Mouse (Mus musculus): ENCODE data around the gene Ruvbl1. TPM values are rescaled to one million over a fixed set of nuclear protein-coding genes. Genes with fewer than 3 reads are reported as not detected.
A peak's percentile ranks its signal among the peaks of the same experiment; 100 is the strongest.

The Ruvbl1 gene
- polyA plus RNA-seq, 1 experiment from 2014 or later, result 75.7 TPM

GRCm38 (mm10) chr6:88499481-88500404 lies 34.5 kb downstream of the Ruvbl1 start:
- peak overlapping the region; percentile 67 for H3K9ac ChIP-seq
- peak overlapping the region; percentile 58 for H3K4me3 ChIP-seq
- H3K4me2 ChIP-seq, result peak overlapping the region; percentile 98
- peaks cover 4% of the 10 kb centered on the region; the same call in 1 of the 2 replicates for H3K27me3 ChIP-seq (replicated peaks)
- H3K9me3 ChIP-seq (replicated peaks), result no peaks in the 10 kb centered on the region
- ATAC-seq (ENCODE audit: insufficient number of reproducible peaks, low FRiP score), result peak; percentile 65
- peaks cover 48% of the 10 kb centered on the region for H3K36me3 ChIP-seq
- H3K4me1 ChIP-seq (replicated peaks), result peaks cover 35% of the 10 kb centered on the region
- 2% methylated on average over 76 of the region's 76 CpGs for WGBS
- no peak overlapping the region for H3K27ac ChIP-seq (ENCODE audit: poor library complexity, severe bottlenecking)

- Histone ChIP-seq H3K9ac (peak overlapping the region; percentile 67), H3K4me2 (peak overlapping the region; percentile 98), H3K9me3 (replicated peaks) (no peaks in the 10 kb centered on the region), H3K36me3 (peaks cover 53% of the 10 kb centered on the region), H3K4me3 (peak overlapping the region; percentile 58), H3K27me3 (replicated peaks) (peaks cover 4% of the 10 kb centered on the region; the same call in 1 of the 2 replicates), H3K27ac (ENCODE audit: poor library complexity, severe bottlenecking) (no peak overlapping the region), H3K4me1 (replicated peaks) (peaks cover 35% of the 10 kb centered on the region)
- ATAC-seq (ENCODE audit: insufficient number of reproducible peaks, low FRiP score), result no peak
- 11% methylated on average over 3 of the region's 3 CpGs for WGBS
Measured at GRCm38 (mm10) chr6:88500405-88500767, 35.2 kb downstream of the Ruvbl1 start.

- Histone ChIP-seq H3K36me3 (peaks cover 59% of the 10 kb centered on the region), H3K27ac (ENCODE audit: poor library complexity, severe bottlenecking) (peak overlapping the region; percentile 62), H3K9ac (no peak overlapping the region), H3K27me3 (replicated peaks) (peaks cover 4% of the 10 kb centered on the region; the same call in 1 of the 2 replicates), H3K4me3 (no peak overlapping the region), H3K4me2 (no peak overlapping the region), H3K4me1 (replicated peaks) (peaks cover 35% of the 10 kb centered on the region), H3K9me3 (replicated peaks) (no peaks in the 10 kb centered on the region)
- WGBS, result 26% methylated on average over 13 of the region's 13 CpGs
- ATAC-seq (ENCODE audit: insufficient number of reproducible peaks, low FRiP score), result peak; percentile 59
Measured at GRCm38 (mm10) chr6:88502030-88502970, 37.1 kb downstream of the Ruvbl1 start.

GRCm38 (mm10) chr6:88503044-88503443 lies 37.8 kb downstream of the Ruvbl1 start:
- Histone ChIP-seq H3K36me3 (peaks cover 59% of the 10 kb centered on the region), H3K4me2 (no peak overlapping the region), H3K27me3 (replicated peaks) (peaks cover 4% of the 10 kb centered on the region; the same call in 1 of the 2 replicates), H3K9ac (no peak overlapping the region), H3K4me3 (no peak overlapping the region), H3K4me1 (replicated peaks) (peaks cover 35% of the 10 kb centered on the region), H3K9me3 (replicated peaks) (no peaks in the 10 kb centered on the region), H3K27ac (ENCODE audit: poor library complexity, severe bottlenecking) (peak overlapping the region; percentile 62)
- WGBS, result 90% methylated on average over 4 of the region's 4 CpGs
- no peak for ATAC-seq (ENCODE audit: insufficient number of reproducible peaks, low FRiP score)

GRCm38 (mm10) chr6:88513984-88514383 lies 48.8 kb downstream of the Ruvbl1 start:
- H3K9ac ChIP-seq, result peak overlapping the region; percentile 50; the same call in 1 of the 2 replicates
- 70% methylated on average over 8 of the region's 8 CpGs for WGBS
- ATAC-seq (ENCODE audit: insufficient number of reproducible peaks, low FRiP score), result no peak
- no peak overlapping the region for H3K4me3 ChIP-seq
- H3K9me3 ChIP-seq (replicated peaks), result no peaks in the 10 kb centered on the region; the same call in 1 of the 2 replicates
- peak overlapping the region; percentile 65 for H3K27ac ChIP-seq (ENCODE audit: poor library complexity, severe bottlenecking)
- no peaks in the 10 kb centered on the region for H3K27me3 ChIP-seq (replicated peaks)
- peak overlapping the region; percentile 29 for H3K4me2 ChIP-seq
- peaks cover 49% of the 10 kb centered on the region for H3K4me1 ChIP-seq (replicated peaks)
- H3K36me3 ChIP-seq, result peaks cover 67% of the 10 kb centered on the region

- no peak overlapping the region for H3K4me3 ChIP-seq
- no peak for ATAC-seq (ENCODE audit: insufficient number of reproducible peaks, low FRiP score)
- H3K9ac ChIP-seq, result peak overlapping the region; percentile 50; the same call in 1 of the 2 replicates
- H3K4me1 ChIP-seq (replicated peaks), result peaks cover 52% of the 10 kb centered on the region
- 35% methylated on average over 4 of the region's 4 CpGs for WGBS
- no peaks in the 10 kb centered on the region for H3K27me3 ChIP-seq (replicated peaks)
- peaks cover 63% of the 10 kb centered on the region for H3K36me3 ChIP-seq
- peak overlapping the region; percentile 29 for H3K4me2 ChIP-seq
- H3K27ac ChIP-seq (ENCODE audit: poor library complexity, severe bottlenecking), result peak overlapping the region; percentile 65; the same call in 1 of the 2 replicates
- H3K9me3 ChIP-seq (replicated peaks), result no peaks in the 10 kb centered on the region; the same call in 1 of the 2 replicates
Measured at GRCm38 (mm10) chr6:88514546-88514945, 49.3 kb downstream of the Ruvbl1 start.

- Histone ChIP-seq H3K27me3 (replicated peaks) (no peaks in the 10 kb centered on the region), H3K9me3 (replicated peaks) (no peaks in the 10 kb centered on the region), H3K4me3 (peak overlapping the region; percentile 6), H3K4me2 (peak overlapping the region; percentile 88), H3K9ac (peak overlapping the region; percentile 56; the same call in 1 of the 2 replicates), H3K27ac (ENCODE audit: poor library complexity, severe bottlenecking) (peak overlapping the region; percentile 60; the same call in 1 of the 2 replicates), H3K4me1 (replicated peaks) (peaks cover 54% of the 10 kb centered on the region), H3K36me3 (peaks cover 49% of the 10 kb centered on the region)
- 65% methylated on average over 8 of the region's 8 CpGs for WGBS
- no peak for ATAC-seq (ENCODE audit: insufficient number of reproducible peaks, low FRiP score)
Measured at GRCm38 (mm10) chr6:88515971-88516370, 50.8 kb downstream of the Ruvbl1 start.

- H3K4me3 ChIP-seq, result peak overlapping the region; percentile 88
- ATAC-seq (ENCODE audit: insufficient number of reproducible peaks, low FRiP score), result no peak
- peak overlapping the region; percentile 88 for H3K4me2 ChIP-seq
- peaks cover 42% of the 10 kb centered on the region for H3K36me3 ChIP-seq
- H3K4me1 ChIP-seq (replicated peaks), result peaks cover 54% of the 10 kb centered on the region
- H3K9ac ChIP-seq, result peak overlapping the region; percentile 66
- WGBS, result 10% methylated on average over 5 of the region's 5 CpGs
- H3K27me3 ChIP-seq (replicated peaks), result no peaks in the 10 kb centered on the region
- H3K9me3 ChIP-seq (replicated peaks), result no peaks in the 10 kb centered on the region
- peak overlapping the region; percentile 77 for H3K27ac ChIP-seq (ENCODE audit: poor library complexity, severe bottlenecking)
Measured at GRCm38 (mm10) chr6:88516667-88517066, 51.5 kb downstream of the Ruvbl1 start.

- peak overlapping the region; percentile 88 for H3K4me2 ChIP-seq
- peak overlapping the region; percentile 88 for H3K4me3 ChIP-seq
- WGBS, result 10% methylated on average over 18 of the region's 18 CpGs
- H3K36me3 ChIP-seq, result peaks cover 30% of the 10 kb centered on the region
- peaks cover 47% of the 10 kb centered on the region for H3K4me1 ChIP-seq (replicated peaks)
- ATAC-seq (ENCODE audit: insufficient number of reproducible peaks, low FRiP score), result no peak
- H3K27ac ChIP-seq (ENCODE audit: poor library complexity, severe bottlenecking), result peak overlapping the region; percentile 87
- no peaks in the 10 kb centered on the region for H3K27me3 ChIP-seq (replicated peaks)
- peak overlapping the region; percentile 96 for H3K9ac ChIP-seq
- H3K9me3 ChIP-seq (replicated peaks), result no peaks in the 10 kb centered on the region
Measured at GRCm38 (mm10) chr6:88517701-88518403, 52.6 kb downstream of the Ruvbl1 start.

All from heart, embryonic 12.5 days (tissue).